ENCODE assay signal across 13 mouse cellular contexts in the genomic region with DNA sequence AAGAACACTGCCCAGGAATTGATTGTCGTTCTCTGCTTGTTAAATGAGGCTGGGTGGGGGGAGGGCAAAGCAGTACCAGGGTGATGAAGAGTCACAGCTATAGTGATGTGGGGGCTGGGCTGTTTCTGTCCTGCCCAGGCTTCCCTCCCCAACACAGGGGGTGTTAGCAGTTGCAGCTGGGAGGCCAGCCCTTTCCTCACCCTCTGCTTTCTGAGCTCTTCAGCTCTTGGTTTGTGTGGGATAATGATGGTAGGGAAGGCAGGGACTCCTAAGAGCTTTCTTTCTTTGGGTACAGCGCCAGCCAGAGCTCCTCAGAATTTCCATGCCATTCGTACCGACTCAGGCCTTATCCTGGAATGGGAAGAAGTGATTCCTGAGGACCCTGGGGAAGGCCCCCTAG. TPM values are rescaled to one million over a fixed set of nuclear protein-coding genes. Genes with fewer than 3 reads are reported as not detected.
"Had no signal": no experiment of that assay in that cellular context is flagged by ENCODE, and none has a peak within 500 bp of the region (broad histone marks: within the 10 kb centered on the region; RNA-seq: fewer than 3 reads in every experiment).

No protein-coding gene starts in this region.

- H3K4me3 ChIP-seq: kidney, embryonic 15.5 days; limb, embryonic 15.5 days; liver, embryonic 12.5 days; lung, embryonic 15.5 days; midbrain, embryonic 13.5 days; myocyte; neural tube, embryonic 15.5 days had no signal

- H3K4me2 ChIP-seq: kidney, embryonic 15.5 days; limb, embryonic 15.5 days; liver, embryonic 12.5 days; lung, embryonic 15.5 days; midbrain, embryonic 13.5 days; neural tube, embryonic 15.5 days had no signal

- H3K27ac ChIP-seq: kidney, embryonic 15.5 days; limb, embryonic 15.5 days; liver, embryonic 12.5 days; lung, embryonic 15.5 days; midbrain, embryonic 13.5 days; neural tube, embryonic 15.5 days; stomach, postnatal 0 days had no signal

- H3K9me3 ChIP-seq: kidney, embryonic 15.5 days; limb, embryonic 15.5 days; liver, embryonic 12.5 days; lung, embryonic 15.5 days; midbrain, embryonic 13.5 days; neural tube, embryonic 15.5 days had no signal

- H3K9ac ChIP-seq: kidney, embryonic 15.5 days; limb, embryonic 15.5 days; liver, embryonic 12.5 days; lung, embryonic 15.5 days; midbrain, embryonic 13.5 days; neural tube, embryonic 15.5 days had no signal

- H3K36me3 ChIP-seq: liver, embryonic 12.5 days had no signal

- ATAC-seq: liver, embryonic 12.5 days; midbrain, embryonic 13.5 days had no signal

- H3K27me3 ChIP-seq: kidney, embryonic 15.5 days; limb, embryonic 15.5 days; lung, embryonic 15.5 days; neural tube, embryonic 15.5 days had no signal

- H3K4me1 ChIP-seq: liver, embryonic 12.5 days had no signal

- DNase-seq: kidney, postnatal 14 days; layer of hippocampus, postnatal 36 days; left cerebral cortex, postnatal 4 days; lung, postnatal 14 days; thymus, postnatal 4 days had no signal

RNA-seq across cellular contexts. Expression of a gene that starts 48.2 kb away (rescaled TPM):
- polyA plus RNA-seq: limb, embryonic 15.5 days; myocyte had no signal
